Mouse (Mus musculus): ENCODE measurements around the gene Dcp1a.
"Not testable (repeated sequence)": the region's sequence is repeated elsewhere in the genome, so short reads cannot be mapped to it uniquely, and the experiment has no call there.

The Dcp1a gene

DNA sequence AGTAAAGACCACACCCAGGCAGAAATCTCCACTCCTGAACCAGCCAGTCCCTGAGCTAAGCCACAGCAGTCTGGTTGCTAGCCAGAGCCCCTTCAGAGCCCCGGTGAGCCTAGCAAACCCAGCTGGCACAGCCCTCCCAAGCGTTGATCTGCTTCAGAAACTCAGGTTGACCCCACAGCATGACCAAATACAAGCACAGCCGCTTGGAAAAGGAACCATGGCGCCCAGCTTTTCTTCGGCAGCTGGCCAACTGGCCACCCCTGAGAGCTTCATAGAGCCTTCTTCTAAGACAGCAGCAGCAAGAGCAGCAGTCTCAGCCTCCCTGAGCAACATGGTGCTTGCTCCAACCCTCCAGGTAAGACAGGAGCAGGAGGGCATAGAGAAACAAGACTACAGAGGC, 40.0 kb downstream of the Dcp1a start:
- DNase-seq (ENCODE audit: low spot score): no peak

DNA sequence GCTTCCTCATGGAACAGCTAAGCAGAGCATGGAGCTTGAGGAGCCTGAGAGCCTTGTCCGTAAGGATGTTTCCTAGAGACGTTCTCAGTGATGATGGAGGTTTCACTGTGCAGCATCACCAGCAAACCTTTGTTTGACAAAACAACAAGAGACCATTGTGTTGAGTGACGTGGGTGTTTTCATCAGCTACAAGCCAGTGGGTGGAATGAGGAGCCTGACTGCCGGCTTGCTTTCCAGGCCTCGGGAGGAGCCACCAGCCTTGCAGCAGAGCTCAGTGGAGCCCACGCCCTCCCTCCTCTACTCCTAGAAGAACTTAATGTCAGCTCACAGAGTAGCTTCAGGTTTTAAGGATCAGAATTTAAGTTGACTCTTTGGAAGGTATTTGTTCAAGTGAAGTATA, 44.0 kb downstream of the Dcp1a start:
- DNase-seq (ENCODE audit: low spot score): no peak

GRCm38 (mm10) chr14:30528392-30528791, 49.1 kb downstream of the Dcp1a start:
- DNase-seq (ENCODE audit: low spot score): no peak

GRCm38 (mm10) chr14:30528961-30529360, 49.6 kb downstream of the Dcp1a start:
- no peak for DNase-seq (ENCODE audit: low spot score)

DNA sequence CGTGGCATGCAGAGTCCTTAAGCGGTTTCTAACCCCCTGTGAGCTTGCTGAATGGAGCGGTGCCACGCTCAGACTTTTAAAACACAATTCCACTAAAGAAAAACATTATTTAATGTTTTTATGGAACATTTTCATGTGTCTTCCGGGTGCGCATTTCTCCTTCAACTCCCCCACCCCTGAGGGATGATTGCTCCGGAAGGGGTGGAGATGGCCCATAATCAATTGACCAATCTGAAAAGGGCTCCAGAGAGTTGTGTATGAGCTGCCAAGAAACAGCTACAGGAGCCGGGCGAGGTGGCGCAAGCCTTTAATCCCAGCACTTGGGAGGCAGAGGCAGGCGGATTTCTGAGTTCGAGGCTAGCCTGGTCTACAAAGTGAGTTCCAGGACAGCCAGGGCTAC, 50.1 kb downstream of the Dcp1a start:
- no peak for DNase-seq (ENCODE audit: low spot score)

GRCm38 (mm10) chr14:30530726-30531269, 51.5 kb downstream of the Dcp1a start:
- no peak for DNase-seq (ENCODE audit: low spot score)

GRCm38 (mm10) chr14:30531431-30531830, 52.1 kb downstream of the Dcp1a start:
- DNase-seq (ENCODE audit: low spot score): no peak

DNA sequence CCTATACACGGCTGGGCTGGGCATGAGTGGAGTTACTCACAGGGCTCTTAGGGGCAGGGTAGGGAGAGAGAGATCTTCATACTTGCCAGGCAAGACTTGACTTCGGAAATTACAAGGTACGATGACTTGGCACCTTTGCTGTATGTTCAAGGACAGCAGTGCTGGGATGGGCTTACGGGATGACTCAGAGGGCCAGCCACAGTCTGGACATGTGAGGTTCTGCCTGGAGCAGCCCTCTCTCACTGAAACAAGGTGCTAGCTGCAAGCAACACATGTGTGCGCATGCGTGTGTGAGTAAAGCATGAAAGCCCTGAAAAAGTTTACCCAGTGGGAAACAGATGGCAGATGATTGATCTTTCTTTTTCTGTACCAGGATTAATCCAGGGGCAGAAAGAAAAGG, 52.6 kb downstream of the Dcp1a start:
- no peak for DNase-seq (ENCODE audit: low spot score)

- no peak for DNase-seq (ENCODE audit: low spot score)
These were observed 54.6 kb downstream of the Dcp1a start for GRCm38 (mm10) chr14:30533780-30534450.

DNA sequence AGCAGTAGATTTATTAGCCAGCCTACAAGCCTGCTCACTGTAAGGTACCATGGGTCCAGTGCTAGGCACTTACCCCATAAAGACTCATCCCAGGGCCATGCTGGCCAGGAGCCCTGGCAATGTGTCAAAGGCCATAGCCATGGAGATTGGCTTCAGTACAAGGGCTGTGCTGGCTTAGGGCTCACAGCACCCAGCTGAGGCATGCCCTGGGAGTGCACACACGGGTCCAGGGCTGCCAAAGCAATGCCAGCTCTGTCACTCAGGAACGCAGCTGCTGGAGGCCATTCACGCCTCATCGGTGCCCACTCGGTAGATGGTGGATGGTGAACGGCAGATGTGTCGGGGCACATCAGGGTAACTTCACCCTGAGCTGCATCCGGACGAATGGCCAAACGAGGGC, 62.2 kb downstream of the Dcp1a start:
- no peak for DNase-seq (ENCODE audit: low spot score)

- DNase-seq (ENCODE audit: low spot score): not testable (repeated sequence)
These were observed 64.0 kb downstream of the Dcp1a start for GRCm38 (mm10) chr14:30543331-30543730.

- DNase-seq (ENCODE audit: low spot score): peak; percentile 43
These were observed 68.9 kb downstream of the Dcp1a start, which contains the start of gene Tkt for GRCm38 (mm10) chr14:30548131-30548720. Tkt (plus strand) TSS chr14:30548359.

- DNase-seq (ENCODE audit: low spot score): peak; percentile 88
These were observed 69.8 kb downstream of the Dcp1a start for GRCm38 (mm10) chr14:30548965-30549776.

- no peak for DNase-seq (ENCODE audit: low spot score)
These were observed 70.4 kb downstream of the Dcp1a start for GRCm38 (mm10) chr14:30549777-30550149.

DNA sequence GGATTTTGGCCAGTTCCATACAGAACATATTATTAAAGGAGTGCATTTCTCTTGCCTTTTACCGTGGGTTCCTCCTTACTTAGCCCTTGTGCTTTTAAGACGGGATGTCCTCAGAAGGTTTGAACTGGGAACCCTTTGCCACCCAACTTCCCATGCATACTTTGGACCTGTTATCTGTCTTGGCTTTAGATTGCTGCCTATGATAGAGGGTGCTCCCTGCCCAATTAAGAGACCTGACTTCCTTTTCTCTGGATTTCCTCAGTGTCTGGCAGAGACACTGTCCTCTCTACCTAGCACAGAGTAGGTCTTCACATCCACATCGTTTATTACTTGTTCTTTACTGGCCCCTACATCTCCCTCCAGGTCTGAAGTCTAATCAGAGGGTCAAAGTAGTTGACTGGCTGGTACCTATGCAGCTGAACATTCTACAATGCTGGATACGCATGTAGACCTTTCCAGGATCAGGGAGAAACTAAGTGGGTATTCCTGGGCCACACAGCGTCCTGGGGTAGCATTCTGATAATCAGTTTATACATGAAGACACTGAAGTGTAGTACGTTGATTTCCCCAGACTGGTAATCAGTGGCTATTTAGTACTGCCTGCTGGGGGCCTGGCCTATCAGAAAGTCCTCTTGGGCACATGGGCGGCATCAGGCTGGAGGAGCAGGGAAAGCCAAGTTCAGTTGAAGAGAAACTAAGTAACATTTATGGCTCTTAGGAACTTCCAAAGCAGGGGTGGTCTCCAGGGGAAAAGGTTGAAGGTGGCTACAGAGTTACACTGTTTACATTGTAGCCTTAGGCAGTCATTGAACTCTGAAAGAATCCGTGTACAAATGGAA, 71.1 kb downstream of the Dcp1a start:
- no peak for DNase-seq (ENCODE audit: low spot score)

- DNase-seq (ENCODE audit: low spot score): no peak
These were observed 72.2 kb downstream of the Dcp1a start for GRCm38 (mm10) chr14:30551509-30551908.

DNA sequence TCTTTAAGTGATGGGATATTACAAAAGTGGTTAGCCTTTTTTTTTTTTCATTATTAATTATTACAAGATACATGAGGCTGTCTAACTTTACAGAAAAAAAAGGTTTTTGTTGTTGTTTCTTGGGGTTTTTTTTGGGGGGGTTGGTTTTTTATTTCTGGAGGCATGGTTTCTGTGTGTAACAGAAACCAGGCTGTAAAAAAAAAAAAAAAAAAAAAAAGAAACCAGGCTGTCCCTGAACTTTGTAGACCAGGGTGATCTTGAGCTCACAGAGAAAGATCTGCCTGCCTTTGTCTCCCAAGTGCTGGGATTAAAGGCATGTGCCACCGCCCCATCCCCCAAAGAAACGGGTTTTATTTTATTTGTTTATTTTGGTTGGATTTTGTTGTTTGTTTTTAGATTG, 72.6 kb downstream of the Dcp1a start:
- no peak for DNase-seq (ENCODE audit: low spot score)

DNA sequence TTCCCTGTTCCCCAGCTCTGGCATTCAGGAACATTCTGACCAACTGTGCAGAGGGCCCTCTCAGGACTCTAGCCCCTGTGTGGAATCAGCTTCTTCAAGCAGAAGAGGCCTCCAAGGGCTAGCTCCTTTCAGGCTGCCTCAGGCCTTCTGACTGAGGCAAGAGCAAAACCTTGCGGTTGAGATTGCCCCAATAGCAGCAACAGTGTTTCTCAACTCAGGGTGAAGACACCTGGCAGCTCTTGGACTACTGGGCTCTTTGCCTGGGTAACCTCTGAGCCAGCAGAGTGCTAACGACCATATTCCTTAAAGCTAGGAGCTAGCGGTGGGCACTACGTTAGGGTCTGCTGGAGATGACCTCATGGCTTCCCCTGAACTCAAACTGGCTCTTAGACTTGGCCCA, 73.8 kb downstream of the Dcp1a start:
- DNase-seq (ENCODE audit: low spot score): no peak

DNA sequence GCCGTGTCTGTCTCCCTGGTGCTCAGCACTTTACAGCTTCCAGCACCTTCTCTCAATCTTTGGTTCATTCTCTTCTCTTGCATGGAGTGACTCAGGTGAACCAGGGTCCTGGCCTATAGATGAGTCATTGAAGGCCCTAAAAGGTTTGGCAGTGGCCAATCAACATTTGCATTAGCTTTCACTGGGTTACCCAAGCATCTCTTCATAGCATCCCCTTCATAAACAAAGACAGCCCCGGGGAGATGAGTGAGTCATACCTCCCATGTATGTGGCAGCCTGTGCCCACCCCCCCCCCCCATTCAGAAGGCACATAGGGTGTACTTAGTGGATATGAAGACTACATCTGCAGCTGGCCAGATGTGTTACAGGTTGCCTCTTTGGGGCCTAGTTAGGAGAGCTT, 77.3 kb downstream of the Dcp1a start:
- no peak for DNase-seq (ENCODE audit: low spot score)

GRCm38 (mm10) chr14:30557730-30558129, 78.4 kb downstream of the Dcp1a start:
- no peak for DNase-seq (ENCODE audit: low spot score)

GRCm38 (mm10) chr14:30559321-30559850, 80.1 kb downstream of the Dcp1a start:
- DNase-seq (ENCODE audit: low spot score): no peak
